Mouse (Mus musculus) left cerebral cortex, postnatal 25 days (tissue): ENCODE results near the gene Gpm6b. TPM values are rescaled to one million over a fixed set of nuclear protein-coding genes. Genes with fewer than 3 reads are reported as not detected.

ENCODE experiments used
- DNase-seq, 2 experiments: peaks; one replicate each; pipeline ENCODE4 v3.0.0; 2022; ENCODE audit warnings: low spot score in 2 of 2, mixed read lengths in 1 of 2
- intact Hi-C: fragments of 180-260 bp; cut with DNase I; formaldehyde crosslinking; loops from one replicate; pipeline ENCODE4 v1.15.1; 2025
- total RNA-seq, 2 experiments: library from RNA; stranded (reverse); gene quantifications; 2 replicates each; pipeline ENCODE4 v1.2.3; 2021

Gene Gpm6b
- total RNA-seq, 2 experiments from 2014 or later: 729 to 756 TPM

- intact Hi-C loops: no loop called here
- no peak for DNase-seq
Measured at GRCm38 (mm10) chrX:166293465-166293864, 54.8 kb downstream of the Gpm6b start.

DNA sequence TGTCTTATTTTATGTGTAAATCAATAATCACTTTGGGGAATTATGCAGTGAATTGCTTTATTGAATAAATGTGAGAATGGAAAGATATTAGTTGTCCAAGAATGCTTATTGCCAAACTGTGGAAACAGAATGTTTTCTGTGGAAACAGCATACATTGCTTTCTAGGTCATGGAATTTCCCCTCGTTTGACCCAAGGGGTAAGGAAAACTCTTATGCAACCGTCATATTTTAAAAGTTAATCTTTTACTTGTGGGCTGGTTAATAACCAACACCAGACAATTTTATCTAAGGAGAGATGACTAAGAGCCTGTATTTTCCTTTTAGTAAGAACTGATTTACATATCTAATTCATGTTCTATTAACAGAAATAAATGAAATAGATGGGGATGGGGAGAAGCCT is 64.1 kb downstream of the Gpm6b start:
- intact Hi-C loops: no loop called here

DNA sequence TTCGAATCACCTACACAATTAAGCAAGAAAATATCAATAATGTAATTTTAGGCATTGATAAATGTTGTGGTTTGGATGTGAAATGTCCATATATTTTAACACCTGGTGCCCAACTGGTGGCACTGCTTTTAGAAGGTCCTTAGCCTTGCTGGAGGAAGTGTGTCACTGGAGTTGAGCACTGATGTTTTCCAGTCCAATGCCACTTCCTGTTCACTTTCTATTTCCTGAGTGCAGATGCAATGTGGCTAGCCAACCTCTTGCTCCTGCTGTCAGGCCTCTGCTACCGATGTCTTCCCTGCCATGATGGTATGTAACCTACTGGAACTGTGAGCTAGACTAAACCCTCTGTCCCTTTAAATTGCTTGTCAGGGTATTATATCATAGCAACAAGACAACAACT is 65.6 kb downstream of the Gpm6b start:
- intact Hi-C loops: no loop called here
- DNase-seq: no peak

More for the DNA sequence above, 64.1 kb downstream of the Gpm6b start:
- DNase-seq: no peak

GRCm38 (mm10) chrX:166307437-166308222 is 68.9 kb downstream of the Gpm6b start:
- DNase-seq: peak in 1 of 2 experiments; percentile 40
- intact Hi-C loops: no loop called here

GRCm38 (mm10) chrX:166308798-166309197 is 70.1 kb downstream of the Gpm6b start:
- intact Hi-C loops: no loop called here
- no peak for DNase-seq

DNA sequence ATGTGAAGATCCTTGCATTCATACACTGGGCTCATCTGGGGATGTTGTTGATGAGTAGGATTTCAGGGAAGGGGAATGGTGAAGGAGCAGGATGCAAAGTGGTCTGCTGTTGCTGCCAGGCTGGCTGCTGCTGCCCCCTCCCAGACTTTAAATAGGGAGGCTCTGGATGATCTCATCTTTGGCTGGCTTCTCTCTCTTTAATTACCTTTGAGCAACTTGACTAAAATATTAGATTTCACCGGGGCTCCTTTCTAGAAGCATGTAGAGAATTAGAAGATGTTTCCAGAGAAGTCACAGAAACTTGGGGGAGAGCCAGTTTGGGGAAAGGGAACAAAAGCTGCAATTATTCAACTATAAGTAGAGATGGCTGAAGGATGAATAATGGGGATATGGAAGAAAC is 76.5 kb downstream of the Gpm6b start:
- intact Hi-C loops: no loop called here
- no peak for DNase-seq

DNA sequence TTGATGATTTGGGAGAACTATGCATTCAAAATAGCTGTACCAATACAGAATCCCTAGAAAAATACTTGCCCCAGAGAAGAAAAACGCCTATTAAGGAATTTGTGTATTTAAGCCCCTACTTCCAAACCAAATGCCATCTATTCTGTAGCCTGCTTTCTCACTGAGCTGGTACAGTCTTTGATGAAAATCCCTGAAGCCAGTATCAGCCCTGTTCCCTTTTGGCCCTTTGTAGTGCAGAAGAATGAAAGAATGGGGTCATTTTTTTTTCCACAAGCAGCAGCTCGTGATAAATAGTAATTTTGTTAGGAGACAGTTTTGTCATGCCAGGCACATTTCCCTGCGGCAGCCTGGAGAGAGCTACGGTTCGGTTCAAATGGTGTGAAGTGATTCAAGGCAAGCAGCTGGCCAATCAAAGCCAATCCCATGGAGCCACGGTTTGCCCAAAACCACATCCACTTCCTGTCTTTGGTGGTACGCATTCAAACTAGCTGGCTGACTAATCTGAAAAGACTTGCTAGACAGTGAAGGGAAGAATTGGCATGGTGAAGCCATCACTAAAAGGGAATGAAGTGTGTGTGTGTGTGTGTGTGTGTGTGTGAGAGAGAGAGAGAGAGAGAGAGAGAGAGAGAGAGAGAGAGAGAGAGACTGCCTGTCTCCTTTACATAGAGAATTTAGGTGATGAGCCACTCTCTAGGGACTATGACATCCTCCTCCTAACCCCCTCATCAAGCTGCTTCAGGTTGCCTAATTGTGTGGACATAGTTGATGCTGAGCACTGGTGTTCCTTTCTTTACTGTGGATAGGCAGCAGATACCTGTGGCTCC is 78.1 kb downstream of the Gpm6b start:
- DNase-seq: peak; percentile 17 to 72
- intact Hi-C loops: no loop called here

DNA sequence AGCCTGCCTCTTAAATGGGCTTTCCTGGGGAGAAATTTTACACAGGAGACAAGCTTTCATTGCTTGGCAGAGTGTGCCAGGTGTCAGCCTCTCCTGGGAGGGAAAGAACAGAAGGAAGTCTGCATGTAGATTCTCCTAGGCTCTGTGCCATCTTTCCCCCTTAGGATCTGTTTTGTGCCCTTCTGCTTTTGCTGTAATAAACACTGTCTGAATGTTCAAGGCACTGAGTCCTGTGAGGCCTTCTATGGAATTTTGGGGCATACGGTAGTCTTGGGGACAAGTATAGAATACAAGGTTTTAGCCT is 78.6 kb downstream of the Gpm6b start:
- intact Hi-C loops: no loop called here
- DNase-seq: peak in 1 of 2 experiments; percentile 21

DNA sequence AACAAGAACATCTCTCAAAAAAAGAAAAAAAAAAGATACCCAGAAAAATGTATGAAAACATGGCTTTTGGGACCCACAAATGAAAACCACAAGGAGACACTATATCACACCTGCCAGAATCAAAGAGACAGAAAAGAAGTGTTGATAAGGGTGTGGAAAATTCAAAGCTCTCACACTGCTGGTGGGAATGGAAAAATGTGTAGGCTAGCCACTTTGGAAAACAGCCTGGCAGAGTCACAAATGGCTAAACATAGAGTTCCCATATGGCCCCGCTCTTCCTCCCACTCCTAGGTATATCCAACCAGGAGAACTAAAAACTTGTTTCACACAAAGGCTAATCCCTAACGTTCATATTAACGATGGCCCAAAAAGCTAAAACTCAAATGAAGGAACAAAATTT is 84.5 kb downstream of the Gpm6b start:
- intact Hi-C loops: loop anchor here (1.0 to 2.0 kb wide), 3 partner anchors 16 to 109 kb away; no protein-coding TSS in a partner anchor
- DNase-seq: peak; percentile 36 to 85

- intact Hi-C loops: no loop called here
- no peak for DNase-seq
Measured at GRCm38 (mm10) chrX:166327621-166328020, 88.9 kb downstream of the Gpm6b start.

- no peak for DNase-seq
- intact Hi-C loops: no loop called here
Measured at GRCm38 (mm10) chrX:166328219-166328901, 89.6 kb downstream of the Gpm6b start.

DNA sequence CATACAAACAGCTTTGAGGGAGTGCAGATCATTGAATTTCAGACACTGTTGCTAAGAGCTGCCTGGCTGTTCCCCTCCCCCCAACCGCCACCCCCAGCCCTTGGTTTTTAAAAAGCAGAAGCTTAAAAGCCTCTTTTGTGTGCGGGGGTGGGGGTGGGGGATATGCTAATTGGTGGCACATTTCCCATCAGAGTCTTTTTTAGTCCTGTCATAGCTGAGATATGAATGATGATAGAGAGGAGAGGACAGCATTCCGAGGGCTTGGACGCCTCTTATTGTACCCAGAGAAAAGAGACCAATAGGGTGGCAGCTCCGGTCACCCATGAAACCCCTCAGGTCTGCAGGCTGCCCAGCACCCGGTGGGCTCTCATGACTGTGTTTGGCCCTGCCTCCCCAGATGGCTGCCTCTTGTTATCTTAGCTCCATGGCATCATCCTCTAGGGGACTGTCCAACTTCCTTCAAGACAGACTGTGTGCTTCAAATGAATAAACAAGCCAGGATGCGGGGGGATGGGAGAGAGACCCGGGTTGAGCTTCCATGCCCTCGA is 90.3 kb downstream of the Gpm6b start:
- intact Hi-C loops: no loop called here
- DNase-seq: peak in 1 of 2 experiments; percentile 43

- DNase-seq: peak in 1 of 2 experiments; percentile 72
- intact Hi-C loops: loop anchor here (5.0 kb wide), 1 partner anchor 117 kb away; no protein-coding TSS in a partner anchor
Measured at GRCm38 (mm10) chrX:166334516-166335136, 95.9 kb downstream of the Gpm6b start.

DNA sequence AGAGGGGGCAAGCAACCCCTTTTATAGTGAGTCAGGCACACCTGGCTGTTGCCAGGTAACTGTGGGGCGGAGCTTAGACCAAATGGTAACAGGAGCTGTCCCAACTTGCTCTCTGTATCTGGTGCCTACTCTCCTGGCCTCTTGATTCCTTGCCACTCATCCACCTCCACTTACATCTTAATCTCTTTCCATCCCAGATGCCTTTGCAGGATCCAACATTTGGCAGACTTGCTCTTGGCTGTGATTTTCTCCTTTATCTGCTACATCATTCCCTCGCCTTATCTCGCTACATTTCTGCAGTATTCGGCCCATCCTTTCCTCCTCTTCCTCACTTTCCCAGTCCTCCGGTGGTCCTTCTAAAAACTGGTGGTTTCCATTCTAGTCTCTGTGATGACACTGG is 99.6 kb downstream of the Gpm6b start:
- intact Hi-C loops: loop anchor here (2.0 to 5.0 kb wide), 2 partner anchors 16 to 121 kb away; no protein-coding TSS in a partner anchor
- DNase-seq: peak in 1 of 2 experiments; percentile 50

DNA sequence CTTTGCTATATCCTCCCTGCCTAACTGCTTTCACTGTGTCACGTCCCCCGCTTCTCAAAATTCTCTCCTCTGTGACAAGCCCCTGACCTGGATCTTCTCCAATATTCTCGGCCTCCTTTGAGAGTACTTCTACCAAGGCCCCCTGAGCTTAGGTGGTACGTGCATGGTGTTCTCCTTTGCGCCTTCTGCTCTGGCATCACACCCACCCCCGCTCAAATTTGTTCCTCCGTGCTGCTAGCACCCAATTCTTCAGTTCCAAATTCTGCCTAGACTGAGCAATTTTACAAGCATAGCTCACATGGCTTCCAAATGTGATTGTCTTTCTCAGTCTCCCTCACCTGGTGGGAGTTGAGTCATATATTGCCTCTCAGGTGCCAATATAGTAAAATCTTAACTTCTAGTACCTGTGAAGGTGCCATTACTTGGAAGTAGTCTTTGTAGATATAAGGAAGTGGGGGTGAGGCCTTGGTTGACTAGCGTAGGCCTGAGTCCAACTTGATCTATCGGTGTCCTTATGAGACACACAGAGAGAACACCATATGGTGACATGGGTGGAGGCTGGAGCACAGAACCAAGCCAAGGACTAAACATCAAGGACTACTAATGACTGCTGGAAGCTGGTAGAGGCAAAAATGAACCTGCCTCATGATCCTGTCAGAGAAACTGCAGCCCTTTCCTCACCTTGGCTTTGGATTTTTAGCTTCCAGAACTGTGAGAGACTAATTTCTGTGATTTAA is 100.2 kb downstream of the Gpm6b start:
- DNase-seq: peak; percentile 45 to 89
- intact Hi-C loops: loop anchor here (2.0 to 5.0 kb wide), 2 partner anchors 16 to 122 kb away; no protein-coding TSS in a partner anchor

DNA sequence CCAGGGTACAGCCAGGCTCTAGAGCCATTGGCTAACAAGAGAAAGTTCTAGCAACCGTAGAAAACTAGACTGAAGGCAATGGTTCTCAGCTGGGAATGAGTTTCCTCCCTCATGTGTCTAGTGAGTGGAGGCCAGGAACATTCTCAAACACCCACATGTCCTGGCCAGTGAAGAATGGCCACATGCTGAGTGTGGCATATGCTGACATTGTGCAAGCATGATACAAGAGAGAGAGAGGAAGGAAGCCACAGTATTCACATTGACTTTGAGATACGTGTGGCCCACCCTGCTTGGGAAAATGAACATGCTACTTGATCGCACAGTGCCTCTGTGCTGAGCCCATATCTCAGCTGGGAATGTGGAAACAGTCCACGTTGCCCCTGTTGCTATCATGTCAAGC is 101.2 kb downstream of the Gpm6b start:
- DNase-seq: no peak
- intact Hi-C loops: loop anchor here (2.0 to 5.0 kb wide), 3 partner anchors 17 to 123 kb away; partner anchors contain the start of gene Gpm6b

DNA sequence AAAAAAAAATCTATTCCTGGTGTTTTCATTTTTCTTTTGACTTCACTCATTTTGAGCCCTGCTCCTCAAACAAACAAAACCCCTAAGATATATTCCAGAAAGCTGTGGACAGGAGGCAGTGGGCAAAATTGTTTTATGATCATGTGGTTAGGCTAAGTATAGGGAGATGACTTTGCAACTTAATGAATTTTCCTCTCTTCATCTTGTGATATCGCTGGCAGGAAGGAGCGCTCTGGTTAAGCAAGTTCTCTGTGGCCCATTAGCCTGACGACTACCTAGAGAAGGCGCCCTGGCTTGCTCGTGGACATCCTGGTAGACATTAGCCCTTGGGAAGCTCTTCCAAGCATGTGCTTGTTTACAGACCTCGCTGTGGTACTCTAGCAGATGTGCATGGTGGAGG is 103.1 kb downstream of the Gpm6b start:
- DNase-seq: no peak
- intact Hi-C loops: loop anchor here (5.0 kb wide), 1 partner anchor 104 kb away; the partner anchor contains the start of gene Gpm6b

DNA sequence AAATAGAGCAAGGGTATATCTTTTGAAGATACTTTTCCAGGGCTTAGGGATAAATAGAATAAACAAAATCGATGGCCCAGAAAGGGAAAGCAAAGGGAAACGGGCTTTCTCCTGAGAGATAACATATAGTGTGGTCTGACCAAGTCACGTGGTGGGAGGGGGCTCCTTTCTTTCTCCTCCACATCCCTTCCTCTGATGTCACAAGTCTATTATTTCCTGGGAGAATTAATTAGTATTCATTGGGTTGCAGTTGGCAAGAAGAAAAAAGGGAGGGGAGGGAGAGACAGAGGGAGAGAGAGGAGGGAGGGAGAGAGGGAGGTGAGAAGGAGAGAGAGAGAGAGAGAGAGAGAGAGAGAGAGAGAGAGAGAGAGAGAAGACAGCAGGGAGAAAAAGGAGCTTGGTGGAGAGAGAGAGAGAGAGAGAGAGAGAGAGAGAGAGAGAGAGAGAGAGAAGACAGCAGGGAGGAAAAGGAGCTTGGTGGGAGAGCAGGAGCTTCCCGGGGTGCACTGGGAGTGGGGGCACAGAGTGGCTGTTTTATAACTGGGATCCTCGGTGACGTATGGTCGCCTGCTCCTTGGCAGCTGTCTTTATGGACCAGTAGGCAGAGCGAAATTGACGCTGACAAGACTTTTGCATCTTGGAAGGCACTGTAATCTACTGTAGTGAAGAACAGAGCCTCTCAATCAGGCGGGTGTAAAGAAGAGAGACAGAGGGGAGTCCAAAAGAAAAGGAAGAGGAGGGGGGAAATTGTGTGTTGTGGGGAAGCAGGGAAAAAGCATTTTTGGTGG is 105.7 kb downstream of the Gpm6b start:
- peak; percentile 48 to 83 for DNase-seq
- intact Hi-C loops: loop anchor here (5.0 kb wide), 2 partner anchors 107 to 172 kb away; partner anchors contain the start of genes Gemin8 and Gpm6b
